Mouse (Mus musculus): ENCODE measurements at regions not wholly inside any gene's neighbourhood (a gene's known extent, or its start where the extent isn't known, plus 50 kb on each side); places are given as distances from the start of the nearest gene placed in this dataset.

GRCm38 (mm10) chr2:72751441-72751840 lies 228.8 kb downstream of the Sp3 start:
- no peak for DNase-seq (ENCODE audit: low read depth, low spot score)

GRCm38 (mm10) chr2:72752624-72753176 lies 227.5 kb downstream of the Sp3 start:
- no peak for DNase-seq (ENCODE audit: low read depth, low spot score)

GRCm38 (mm10) chr2:72753788-72754713 lies 226.2 kb downstream of the Sp3 start:
- no peak for DNase-seq (ENCODE audit: low read depth, low spot score)

GRCm38 (mm10) chr2:72763454-72763853 lies 216.8 kb downstream of the Sp3 start:
- no peak for DNase-seq (ENCODE audit: low read depth, low spot score)

GRCm38 (mm10) chr2:72769030-72769630 lies 211.1 kb downstream of the Sp3 start:
- DNase-seq (ENCODE audit: low read depth, low spot score), result no peak

- DNase-seq (ENCODE audit: low read depth, low spot score), result no peak
These were observed 206.8 kb downstream of the Sp3 start for GRCm38 (mm10) chr2:72773401-72773800.

GRCm38 (mm10) chr2:72777330-72777729 lies 202.9 kb downstream of the Sp3 start:
- DNase-seq (ENCODE audit: low read depth, low spot score), result no peak

- no peak for DNase-seq (ENCODE audit: low read depth, low spot score)
These were observed 202.3 kb downstream of the Sp3 start for GRCm38 (mm10) chr2:72777806-72778510.

GRCm38 (mm10) chr2:72779268-72780163 lies 200.7 kb downstream of the Sp3 start:
- DNase-seq (ENCODE audit: low read depth, low spot score), result no peak

GRCm38 (mm10) chr2:72781369-72782275 lies 198.6 kb downstream of the Sp3 start:
- DNase-seq (ENCODE audit: low read depth, low spot score), result peak; percentile 42

- DNase-seq (ENCODE audit: low read depth, low spot score), result no peak
These were observed 197.9 kb downstream of the Sp3 start for GRCm38 (mm10) chr2:72782355-72782754.

GRCm38 (mm10) chr2:72785365-72786043 lies 194.7 kb downstream of the Sp3 start:
- no peak for DNase-seq (ENCODE audit: low read depth, low spot score)

GRCm38 (mm10) chr2:72786044-72786737 lies 194.1 kb downstream of the Sp3 start:
- DNase-seq (ENCODE audit: low read depth, low spot score), result no peak

- DNase-seq (ENCODE audit: low read depth, low spot score), result no peak
These were observed 192.6 kb downstream of the Sp3 start for GRCm38 (mm10) chr2:72787616-72788015.

- DNase-seq (ENCODE audit: low read depth, low spot score), result no peak
These were observed 188.8 kb downstream of the Sp3 start for GRCm38 (mm10) chr2:72791496-72791895.

- DNase-seq (ENCODE audit: low read depth, low spot score), result no peak
These were observed 186.8 kb downstream of the Sp3 start for GRCm38 (mm10) chr2:72793424-72793823.

GRCm38 (mm10) chr2:72794501-72794900 lies 185.7 kb downstream of the Sp3 start:
- DNase-seq (ENCODE audit: low read depth, low spot score), result no peak

GRCm38 (mm10) chr2:72797002-72797718 lies 183.1 kb downstream of the Sp3 start:
- no peak for DNase-seq (ENCODE audit: low read depth, low spot score)
